Mouse (Mus musculus) 416B (cell line): ENCODE measurements around the gene Cyp17a1.

Experiments
- DNase-seq: peaks from one replicate; pipeline ENCODE4 v3.0.0; 2011; ENCODE audit warnings: low read depth

Gene Cyp17a1

DNA sequence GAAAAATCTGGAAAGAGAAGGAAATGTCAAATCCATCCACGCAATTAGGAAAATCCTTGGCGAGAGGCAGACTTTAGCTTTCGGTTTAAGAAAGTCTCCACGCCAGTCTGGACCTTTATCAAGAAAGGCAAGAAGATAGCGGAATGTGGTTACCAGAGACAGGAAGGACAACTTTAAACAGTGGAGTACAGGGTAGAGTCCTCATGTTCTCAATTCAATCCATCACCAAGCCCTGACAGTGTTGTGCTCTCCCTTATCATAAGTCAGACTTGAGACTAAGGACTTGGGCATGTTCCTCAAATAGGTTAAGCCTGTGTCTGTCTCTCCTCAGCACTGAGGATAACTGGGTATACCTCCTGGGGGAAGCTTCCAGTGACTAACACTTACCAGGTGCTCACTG lies 3.2 kb downstream of the Cyp17a1 start:
- peak; percentile 39 for DNase-seq

DNA sequence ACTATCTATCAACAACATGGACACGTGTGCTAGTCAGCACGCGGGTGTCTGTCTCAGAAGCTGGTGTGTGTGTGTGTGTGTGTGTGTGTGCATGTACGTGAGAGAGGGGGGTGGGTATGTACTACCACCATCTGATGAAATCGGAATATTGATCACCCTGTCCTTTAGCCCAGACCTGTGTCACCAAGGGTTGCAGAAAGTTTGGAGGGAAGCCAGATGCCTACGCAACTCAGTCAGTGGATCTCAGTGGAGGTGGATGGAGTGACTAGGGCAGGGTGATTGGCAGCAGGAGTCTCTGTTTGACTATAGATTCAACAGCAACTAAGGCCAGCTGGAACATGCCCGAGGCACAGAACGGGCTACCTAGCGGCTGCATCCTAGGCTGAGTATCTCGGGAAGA lies 4.7 kb downstream of the Cyp17a1 start:
- no peak for DNase-seq

DNA sequence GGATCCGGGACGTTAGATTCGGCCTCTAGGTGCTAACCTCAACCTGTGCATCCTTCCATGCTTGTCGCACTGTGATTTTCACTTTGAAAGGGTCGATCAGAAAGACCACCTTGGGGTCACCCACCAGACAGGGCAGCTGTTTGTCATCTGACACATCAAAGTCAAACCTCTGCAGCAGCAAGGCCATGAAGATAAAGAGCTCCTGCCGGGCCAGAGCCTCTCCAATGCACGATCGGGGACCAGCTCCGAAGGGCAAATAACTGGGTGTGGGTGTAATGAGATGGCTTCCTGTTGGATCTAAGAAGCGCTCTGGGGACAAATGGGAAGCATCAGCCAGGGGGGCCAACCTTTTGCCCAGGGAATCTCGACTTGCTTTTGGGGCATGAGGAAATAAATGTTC lies 5.7 kb downstream of the Cyp17a1 start:
- no peak for DNase-seq

DNA sequence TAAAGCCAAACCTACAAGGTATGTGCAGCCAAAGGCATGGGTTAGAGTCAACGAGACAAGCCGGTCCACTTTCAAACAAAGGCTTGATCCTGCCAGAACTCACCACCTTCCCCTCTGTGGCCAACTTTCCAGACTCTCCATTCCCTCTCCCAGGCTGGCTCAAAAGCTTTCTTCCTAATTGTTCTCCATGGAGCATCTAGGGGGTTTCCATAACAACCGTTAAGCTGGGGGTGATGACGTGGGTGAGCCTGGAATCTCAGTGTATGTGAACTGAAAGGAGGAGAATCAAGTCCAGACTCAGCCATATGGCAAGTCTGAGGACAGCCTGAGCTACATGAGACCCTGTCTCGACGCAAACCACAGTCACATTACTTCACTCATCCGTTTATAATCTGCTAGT lies 7.5 kb downstream of the Cyp17a1 start:
- DNase-seq, result no peak

DNA sequence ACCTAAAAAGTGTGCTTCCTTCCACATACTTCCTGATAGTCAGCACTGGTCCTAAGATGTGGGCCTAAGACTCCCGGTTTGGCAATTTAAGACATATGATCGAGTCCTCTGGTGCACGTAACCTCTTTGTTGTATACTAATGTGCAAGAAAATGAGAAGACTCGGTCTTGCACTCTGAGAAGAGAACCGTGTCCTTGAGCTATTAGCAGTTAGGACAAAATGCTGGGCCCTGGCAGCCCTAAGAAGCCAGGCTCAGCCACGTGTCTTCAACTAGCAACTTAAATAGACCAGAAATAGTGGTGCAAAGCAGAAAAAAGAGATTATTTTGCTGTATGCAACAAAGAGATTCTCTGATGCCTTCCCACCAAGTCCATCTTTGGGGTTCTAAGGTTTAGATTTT lies 10.2 kb downstream of the Cyp17a1 start:
- no peak for DNase-seq

DNA sequence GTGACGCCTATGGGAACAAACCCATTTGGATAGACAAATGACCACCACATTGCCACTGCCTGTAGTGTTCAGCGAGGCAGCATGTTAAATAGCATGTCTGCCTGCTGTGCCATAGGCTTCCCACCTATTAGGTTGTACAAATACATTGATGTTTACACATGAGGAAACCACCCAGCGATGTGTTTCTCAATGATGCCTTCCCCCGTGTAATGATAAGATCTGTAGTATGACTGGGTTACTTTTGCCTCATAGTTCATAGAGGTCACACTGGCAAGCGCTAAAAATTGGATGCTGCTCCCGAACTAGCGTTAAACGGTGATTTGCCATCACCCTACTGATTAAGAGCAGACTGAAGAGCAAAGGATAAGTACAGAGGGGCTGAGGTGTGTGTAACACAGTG lies 10.8 kb downstream of the Cyp17a1 start:
- peak; percentile 71 for DNase-seq

DNA sequence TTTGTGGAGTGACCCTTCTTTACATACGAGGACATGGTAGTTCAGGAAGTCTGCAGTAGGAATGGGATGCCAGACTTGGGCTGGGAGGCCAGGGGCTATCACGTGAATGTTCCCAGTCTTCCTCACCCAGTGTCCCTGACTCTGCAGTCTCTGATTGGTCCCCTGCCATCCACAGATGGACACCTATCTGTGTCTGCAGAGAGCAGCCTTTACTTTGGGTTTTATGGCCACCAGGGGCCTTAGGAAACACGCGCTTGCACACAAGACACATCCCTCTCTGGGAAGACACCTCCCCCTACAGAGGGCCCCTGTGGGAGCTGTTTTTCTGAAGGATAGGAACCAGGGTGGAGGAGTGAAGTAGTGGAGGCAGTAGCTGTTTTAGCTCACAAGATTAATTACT lies 11.5 kb downstream of the Cyp17a1 start:
- no peak for DNase-seq

DNA sequence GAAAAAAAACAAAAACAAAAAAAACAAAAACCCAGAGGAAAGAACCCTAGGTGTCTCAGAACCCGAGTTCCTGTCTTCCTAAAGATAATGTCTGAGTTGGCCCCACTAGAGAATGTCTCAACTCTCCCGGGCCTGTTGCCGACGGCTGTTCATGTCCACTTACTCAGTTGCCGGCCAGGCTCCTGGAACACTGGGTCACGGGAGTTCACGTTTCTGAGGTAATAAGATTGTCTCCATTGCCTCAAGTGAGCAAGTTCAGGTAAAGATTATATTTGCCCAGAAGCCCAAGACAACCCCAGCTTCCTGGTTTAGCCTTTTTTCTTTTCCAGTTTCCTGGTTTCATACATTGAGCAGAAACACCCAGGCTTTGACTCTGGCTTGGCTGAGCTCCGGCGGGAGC lies 14.1 kb downstream of the Cyp17a1 start:
- DNase-seq, result no peak

DNA sequence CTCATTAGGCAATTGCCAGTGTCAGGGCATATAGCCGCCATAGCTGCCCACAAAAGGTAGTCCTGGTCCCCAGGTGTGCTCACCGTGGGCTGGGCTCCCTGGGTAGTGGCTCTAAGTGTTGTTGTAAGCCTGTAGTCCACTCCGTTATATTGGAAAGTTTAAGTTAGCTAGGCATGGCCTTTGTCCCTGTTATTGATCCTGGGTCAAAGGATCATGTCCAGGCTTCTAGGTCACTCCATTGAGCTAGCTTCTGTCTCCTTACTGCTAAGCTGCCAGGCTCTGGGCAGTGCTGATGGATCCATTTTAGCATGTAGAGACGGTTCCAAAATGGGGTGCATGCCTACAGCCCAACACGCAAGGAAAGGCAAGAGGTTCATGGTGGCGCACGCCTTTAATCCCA lies 14.6 kb downstream of the Cyp17a1 start:
- DNase-seq, result no peak

DNA sequence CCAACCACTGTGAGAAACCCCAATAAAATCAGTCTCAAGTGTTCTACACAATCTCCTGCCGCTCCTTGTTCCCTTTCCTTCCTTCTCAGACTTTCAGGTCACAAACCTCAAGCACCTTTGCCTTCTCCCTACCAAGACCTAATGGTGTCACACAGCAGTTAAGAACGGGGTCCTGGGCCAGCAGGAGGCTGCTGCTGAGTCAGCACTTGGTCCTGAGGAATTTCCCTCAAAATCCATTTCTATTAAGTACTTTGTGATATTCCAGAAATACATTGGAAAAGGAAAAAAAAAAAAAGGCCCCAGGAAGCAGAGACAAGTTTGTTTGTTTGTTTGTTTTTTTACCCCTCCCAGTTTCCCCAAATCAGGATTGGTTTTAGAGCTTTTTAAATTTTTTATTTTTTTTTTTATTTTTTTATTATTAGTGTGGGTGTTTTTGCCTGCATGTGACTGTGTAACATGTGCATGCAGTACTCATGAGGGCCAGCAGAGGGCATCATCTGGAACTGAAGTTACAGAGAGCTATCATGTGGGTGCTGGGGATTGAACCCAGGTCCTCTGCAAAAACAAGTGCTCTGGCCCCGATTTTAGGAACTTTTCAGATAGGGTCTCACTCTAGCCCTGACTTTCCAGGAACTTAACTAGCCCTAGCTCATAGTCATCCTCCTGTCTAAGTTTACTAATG lies 15.5 kb downstream of the Cyp17a1 start:
- DNase-seq, result peak; percentile 49

DNA sequence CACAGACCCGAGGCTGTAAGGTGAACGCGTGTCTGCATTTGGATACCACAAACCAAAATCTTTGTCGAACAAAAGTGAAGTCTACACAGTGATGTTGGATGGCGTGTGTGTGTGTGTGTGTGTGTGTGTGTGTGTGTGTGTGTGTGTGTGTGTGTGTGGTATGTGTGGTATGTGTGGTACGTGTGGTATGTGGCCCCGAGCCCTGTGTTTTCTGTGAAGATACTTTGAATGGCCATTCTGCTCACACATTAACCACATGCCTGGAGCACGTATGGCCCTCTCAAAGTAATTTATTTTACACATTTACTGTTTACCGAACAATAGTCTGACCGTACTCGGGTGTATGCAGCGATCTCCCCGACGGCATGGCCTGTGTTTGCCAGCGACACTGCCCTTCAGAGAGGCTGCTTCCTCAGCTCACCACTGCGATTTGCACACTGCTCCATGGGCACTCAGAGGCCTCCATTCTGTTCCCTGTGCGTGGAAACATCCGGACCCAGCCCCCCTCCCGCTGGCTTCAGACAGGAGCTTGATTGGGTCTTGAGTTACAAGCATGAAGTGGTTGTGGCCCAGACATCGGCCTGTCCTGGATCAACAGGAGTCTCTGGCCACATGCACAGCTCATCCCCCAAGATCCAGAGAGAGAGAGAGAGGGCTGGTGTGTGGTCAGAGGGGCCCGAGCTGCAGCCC lies 16.7 kb downstream of the Cyp17a1 start:
- DNase-seq, result no peak

DNA sequence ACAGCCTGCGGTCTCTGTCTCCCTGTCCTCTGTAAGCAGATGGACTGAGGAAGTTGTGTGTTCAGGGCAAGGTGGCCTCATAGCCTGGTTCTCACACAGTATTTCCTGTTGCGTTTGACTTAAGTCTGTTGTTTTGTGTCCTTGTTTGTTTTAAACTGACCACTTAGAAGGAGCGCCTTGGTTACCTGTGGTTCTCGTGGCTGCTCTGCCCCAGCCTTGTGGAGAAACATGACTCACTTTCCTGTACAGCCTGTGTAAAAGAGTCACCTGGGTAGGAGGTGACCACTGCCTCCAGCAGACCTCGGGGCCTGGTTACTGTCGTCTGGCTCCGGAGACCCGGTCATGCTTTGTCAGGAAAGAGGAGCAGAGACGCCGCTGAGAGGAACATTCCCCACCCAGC lies 17.3 kb downstream of the Cyp17a1 start:
- peak; percentile 48 for DNase-seq

DNA sequence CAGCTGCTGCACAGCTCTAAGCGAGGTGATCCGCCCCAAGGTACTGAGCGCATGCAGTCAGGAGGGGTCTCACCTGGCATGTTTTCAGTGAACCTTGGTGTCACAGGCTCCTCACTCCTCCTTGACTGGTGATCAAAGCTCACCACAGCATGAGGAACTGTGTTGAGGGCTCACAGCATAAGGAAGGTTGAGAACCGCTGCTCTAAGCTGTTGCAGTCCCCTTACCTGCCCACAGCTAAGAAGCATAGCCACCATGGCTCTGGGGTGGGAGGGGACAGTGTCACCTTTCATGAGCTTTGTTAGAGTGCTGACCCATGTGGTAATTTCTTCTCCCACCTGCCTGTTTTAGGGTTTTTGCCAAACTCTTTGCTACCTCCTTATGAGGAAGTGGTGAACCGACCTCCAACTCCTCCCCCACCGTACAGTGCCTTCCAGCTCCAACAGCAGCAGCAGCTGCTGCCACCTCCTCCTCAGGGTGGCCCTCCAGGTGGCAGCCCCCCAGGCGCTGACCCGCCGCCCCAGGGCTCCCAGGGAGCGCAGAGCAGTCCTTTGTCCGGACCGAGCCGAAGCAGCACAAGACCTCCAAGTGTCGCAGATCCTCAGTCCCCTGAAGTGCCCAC lies 19.2 kb downstream of the Cyp17a1 start:
- peak; percentile 49 for DNase-seq

DNA sequence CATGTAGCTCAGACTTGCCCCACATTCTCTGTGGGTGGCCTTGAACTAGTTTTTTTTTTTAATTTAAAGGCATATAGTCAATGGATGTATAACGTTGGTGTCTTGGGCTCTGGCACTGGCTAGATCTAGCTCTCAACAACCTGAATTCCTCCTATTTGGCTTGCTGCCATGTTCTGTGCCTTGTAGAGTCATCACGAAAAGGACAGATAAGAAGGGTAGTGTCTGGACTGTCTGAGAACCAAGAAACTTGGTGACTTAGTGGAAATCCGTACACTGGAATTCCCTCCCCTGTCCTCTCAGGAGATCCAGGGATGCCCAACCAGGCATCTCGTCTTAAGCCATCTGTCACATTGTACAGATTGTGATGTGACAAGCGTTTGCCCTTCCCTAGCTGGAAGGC lies 19.8 kb downstream of the Cyp17a1 start:
- no peak for DNase-seq

DNA sequence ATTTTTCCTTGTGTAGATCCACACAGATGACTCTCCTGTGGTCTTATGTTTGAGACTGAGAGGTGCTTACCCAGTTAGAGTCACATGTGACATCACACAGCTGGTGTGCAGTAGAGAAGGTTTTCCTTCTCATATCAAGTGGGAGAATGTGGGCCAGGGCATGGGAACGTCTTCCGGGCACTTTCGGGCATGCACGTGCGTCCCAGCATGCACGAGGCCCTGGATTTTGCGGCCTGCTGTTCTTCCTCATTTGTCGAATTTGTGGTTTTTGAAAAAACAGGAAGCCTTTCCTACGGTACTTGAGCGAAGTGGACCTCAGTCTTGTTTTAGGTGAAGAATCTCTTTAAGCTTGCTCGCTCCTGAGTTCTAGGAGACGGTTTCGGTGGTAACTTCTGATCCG lies 24.4 kb downstream of the Cyp17a1 start:
- DNase-seq, result no peak

DNA sequence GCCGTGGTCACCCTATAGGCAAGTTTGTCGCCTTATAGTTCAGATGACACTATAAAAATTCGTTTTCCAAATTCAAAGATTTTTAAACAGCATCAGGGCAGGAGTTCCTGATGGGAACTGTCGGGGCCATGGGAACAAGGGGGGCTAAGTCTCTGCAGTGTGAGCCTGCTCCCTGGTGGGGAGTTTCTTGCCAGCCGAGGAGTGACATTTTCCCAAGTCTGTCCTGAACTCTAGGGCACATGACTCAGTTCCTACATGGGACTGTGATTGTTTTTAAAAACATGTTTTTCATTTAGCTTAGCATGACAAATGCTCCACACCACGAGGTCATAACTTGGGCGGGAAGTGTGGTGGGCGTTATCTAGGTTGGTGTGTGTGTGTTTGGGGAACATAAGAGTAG lies 25.1 kb downstream of the Cyp17a1 start:
- DNase-seq, result no peak

DNA sequence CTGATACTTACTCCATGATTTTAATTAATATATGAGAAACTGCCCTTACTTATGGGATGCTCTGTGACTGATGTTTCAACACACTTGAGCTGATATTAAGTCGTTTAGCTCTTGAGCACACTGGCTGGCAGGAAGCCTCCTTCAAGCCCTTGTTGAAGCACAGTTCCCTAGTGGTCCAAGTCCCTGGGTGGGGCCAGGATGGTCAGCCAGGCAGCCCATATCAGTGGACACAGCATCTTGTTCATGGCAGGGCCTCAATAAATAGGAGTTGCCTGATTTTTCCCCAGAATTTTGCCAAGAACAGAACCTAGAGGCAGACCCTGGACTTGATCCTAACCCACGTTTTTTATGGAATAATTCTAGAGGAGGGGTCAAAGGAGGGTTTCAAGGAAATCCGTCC lies 25.7 kb downstream of the Cyp17a1 start:
- no peak for DNase-seq

DNA sequence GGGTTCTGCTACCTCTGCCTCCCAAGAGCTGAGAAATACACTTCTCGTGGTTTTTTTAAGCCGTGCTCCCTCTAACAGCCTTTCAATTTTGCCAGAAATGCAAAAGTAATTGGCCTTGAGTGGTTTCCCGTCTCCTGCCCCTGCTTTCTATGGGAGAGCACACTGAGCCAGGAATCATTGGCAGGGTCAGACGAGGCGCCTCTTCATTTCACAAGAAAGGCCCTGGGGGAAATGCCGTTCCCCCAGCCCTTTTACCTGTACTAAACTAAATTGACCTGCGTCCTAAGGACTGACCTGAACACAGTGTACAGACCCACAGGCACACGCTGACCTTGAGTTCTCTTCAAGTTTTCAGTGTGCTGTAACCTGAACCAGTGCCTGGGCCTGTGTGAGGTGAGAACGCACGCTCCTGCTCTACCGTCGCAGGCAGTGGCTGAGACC lies 26.9 kb downstream of the Cyp17a1 start:
- no peak for DNase-seq

DNA sequence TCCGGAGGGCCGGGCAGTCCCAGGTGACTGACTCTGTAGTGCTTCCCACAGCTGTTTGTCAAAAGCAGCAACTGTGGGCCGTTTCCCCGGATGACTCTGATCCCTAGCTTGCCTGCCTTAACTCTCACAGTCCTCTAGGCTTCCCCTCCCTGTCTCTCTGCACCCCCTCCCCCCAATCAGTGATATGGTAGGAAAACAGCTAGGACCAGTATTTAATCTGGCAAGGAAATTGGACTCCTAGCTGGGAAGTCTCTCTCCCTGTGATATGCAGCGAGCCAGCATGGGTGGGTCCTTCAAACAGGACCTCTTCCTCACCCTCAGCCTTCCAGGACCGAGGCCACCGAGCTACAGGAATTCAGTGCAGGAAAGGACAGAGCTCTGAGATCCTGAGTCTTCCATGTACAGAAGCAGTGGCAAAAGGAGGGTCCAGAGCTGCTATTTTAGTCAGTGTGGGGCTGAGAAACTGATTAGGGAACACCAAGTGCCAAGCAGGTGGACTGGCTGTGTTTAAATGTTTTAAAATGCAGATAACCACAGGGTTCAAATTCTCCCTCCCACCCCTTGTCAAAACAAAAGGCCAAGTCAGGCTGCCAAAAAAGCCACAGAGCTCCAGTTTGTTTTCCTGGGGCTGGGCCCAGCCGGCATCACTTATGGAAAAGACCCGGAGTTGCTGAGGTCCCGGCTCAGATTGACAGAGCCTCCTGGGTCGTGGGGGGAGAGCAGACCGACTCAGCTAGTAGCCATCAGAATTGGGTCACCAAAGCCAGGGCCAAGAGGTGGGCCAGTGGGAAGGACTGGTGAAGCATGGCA lies 28.0 kb downstream of the Cyp17a1 start:
- no peak for DNase-seq

DNA sequence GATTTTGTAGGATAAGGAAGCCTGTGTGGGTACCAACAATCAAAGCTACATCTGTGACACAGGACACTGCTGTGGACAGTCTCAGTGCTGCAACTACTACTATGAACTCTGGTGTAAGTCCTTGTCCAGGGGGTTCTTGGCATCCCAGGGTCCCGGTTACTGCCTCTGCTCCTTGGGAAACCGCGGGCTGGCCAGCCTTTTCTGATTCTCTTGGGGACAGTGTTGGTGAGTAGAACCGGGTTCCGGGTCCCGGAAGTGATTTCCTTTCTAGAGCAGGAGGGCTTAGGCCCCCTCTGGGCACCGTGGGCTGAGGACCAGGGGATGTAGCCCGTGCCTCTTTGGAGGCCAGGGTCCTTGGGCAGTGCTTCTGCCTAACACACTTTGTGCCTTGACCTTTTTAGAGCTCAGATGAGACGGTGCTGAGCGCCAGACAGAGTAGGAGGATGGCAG lies 28.6 kb downstream of the Cyp17a1 start:
- no peak for DNase-seq

DNA sequence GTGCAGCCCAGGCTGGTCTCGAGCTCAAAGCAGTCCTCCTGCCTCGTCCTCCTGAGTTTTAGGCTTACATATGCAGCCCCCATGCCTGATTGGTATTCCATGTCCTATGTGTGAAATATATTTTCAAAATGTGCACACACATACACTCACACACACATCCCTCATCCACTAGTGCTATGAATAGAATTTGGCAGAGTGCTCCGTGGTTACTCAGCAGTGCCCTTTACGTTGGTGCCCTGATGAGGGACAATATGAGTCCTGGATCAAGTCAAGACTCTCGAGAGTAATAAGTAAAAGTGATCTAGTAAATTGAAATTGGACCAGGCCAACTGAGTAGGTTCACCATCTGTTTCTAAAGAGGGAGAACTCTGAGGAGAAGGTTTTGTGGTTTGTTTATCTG lies 29.7 kb downstream of the Cyp17a1 start:
- DNase-seq, result no peak

DNA sequence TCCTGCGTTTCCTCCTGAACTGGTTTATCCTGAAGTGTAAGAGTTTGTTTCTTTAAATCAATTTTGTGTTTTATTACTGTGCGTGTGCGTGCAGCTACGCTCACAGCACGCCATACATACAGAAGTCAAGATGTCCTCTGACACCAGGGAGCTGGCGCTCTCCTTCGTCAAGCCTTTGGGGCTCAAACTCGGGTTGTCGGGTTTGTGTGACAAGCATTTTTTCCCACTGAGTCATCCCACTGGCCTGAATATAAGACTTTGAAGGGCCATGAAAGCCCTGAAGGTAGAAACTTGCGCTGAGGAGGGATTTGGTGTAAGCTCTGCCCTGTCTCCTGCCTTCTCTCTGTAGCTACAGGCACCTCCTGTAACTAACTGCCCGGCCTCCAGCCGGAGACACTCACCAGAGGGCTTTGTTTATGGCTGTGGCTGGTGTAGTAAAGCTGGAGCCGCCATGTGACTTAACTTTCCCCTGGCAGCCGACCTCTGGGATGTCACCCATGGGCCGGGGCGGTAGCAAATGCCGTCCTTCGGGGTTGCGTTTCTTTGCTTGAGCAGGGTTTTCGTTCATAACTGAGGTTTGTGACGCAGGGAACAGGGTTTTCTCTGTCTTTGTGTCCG lies 30.7 kb downstream of the Cyp17a1 start:
- peak; percentile 41 for DNase-seq
